Mouse (Mus musculus): ENCODE measurements around the gene Cryba4. TPM values are rescaled to one million over a fixed set of nuclear protein-coding genes. Genes with fewer than 3 reads are reported as not detected.

Gene Cryba4
- total and polyA plus RNA-seq, 2 experiments from 2014 or later: 1.6 to 3.7 TPM

GRCm38 (mm10) chr5:112244275-112244562, 8.1 kb downstream of the Cryba4 start:
- ATAC-seq (ENCODE audit: insufficient read depth, low read depth) (no peak), DNase-seq (ENCODE audit: low spot score) (no peak)
- H3K27me3 ChIP-seq (ENCODE audit: control insufficient read depth, insufficient read depth, low read length): no peaks in the 10 kb centered on the region
- no peak overlapping the region for H3K4me2 ChIP-seq (ENCODE audit: low read depth, low read length)
- no peaks in the 10 kb centered on the region for H3K36me3 ChIP-seq (replicated peaks; ENCODE audit: control insufficient read depth, insufficient read depth, low read length)
- no peak overlapping the region for H3K9ac ChIP-seq (replicated peaks; ENCODE audit: low read depth, low read length)
- WGBS: 23% methylated on average over 1 of the region's 1 CpGs
- H3K4me3 ChIP-seq (ENCODE audit: low read depth, low read length): no peak overlapping the region
- H3K4me1 ChIP-seq (ENCODE audit: control insufficient read depth, insufficient read depth): peaks cover 11% of the 10 kb centered on the region
- H3K9me3 ChIP-seq (replicated peaks; ENCODE audit: control insufficient read depth, low read length): no peaks in the 10 kb centered on the region
- TF ChIP-seq EP300 (IDR thresholded peaks at IDR 0.05; ENCODE audit: low read depth): no peak
- no peak for TF ChIP-seq CTCF (IDR thresholded peaks at IDR 0.05; ENCODE audit: low read depth)
- H3K27ac ChIP-seq (ENCODE audit: low read depth): no peak overlapping the region

- Histone ChIP-seq H3K36me3 (replicated peaks; ENCODE audit: control insufficient read depth, insufficient read depth, low read length) (no peaks in the 10 kb centered on the region), H3K4me1 (ENCODE audit: control insufficient read depth, insufficient read depth) (peaks cover 11% of the 10 kb centered on the region), H3K27ac (ENCODE audit: low read depth) (no peak overlapping the region), H3K27me3 (ENCODE audit: control insufficient read depth, insufficient read depth, low read length) (0 out of 2 replicates have a peak, but pooled peaks cover 5% of the 10 kb centered on the region), H3K9me3 (replicated peaks; ENCODE audit: control insufficient read depth, low read length) (no peaks in the 10 kb centered on the region), H3K9ac (replicated peaks; ENCODE audit: low read depth, low read length) (no peak overlapping the region), H3K4me2 (ENCODE audit: low read depth, low read length) (no peak overlapping the region), H3K4me3 (ENCODE audit: low read depth, low read length) (no peak overlapping the region)
- DNase-seq (ENCODE audit: low spot score): no peak
- ATAC-seq (ENCODE audit: insufficient read depth, low read depth): no peak
- WGBS: 33% methylated on average over 10 of the region's 10 CpGs
- TF ChIP-seq EP300 (IDR thresholded peaks at IDR 0.05; ENCODE audit: low read depth) (no peak), CTCF (IDR thresholded peaks at IDR 0.05; ENCODE audit: low read depth) (no peak)
Observed at GRCm38 (mm10) chr5:112243539-112244274, 8.6 kb downstream of the Cryba4 start.

GRCm38 (mm10) chr5:112243041-112243440, 9.3 kb downstream of the Cryba4 start:
- H3K4me1 ChIP-seq (ENCODE audit: control insufficient read depth, insufficient read depth): peaks cover 11% of the 10 kb centered on the region
- no peak overlapping the region for H3K9ac ChIP-seq (replicated peaks; ENCODE audit: low read depth, low read length)
- ATAC-seq (ENCODE audit: insufficient read depth, low read depth) (no peak), DNase-seq (ENCODE audit: low spot score) (no peak)
- 55% methylated on average over 5 of the region's 5 CpGs for WGBS
- 0 out of 2 replicates have a peak overlapping the region, but pooled peaks have one; percentile 6 for H3K27ac ChIP-seq (ENCODE audit: low read depth)
- H3K4me3 ChIP-seq (ENCODE audit: low read depth, low read length): no peak overlapping the region
- no peaks in the 10 kb centered on the region for H3K9me3 ChIP-seq (replicated peaks; ENCODE audit: control insufficient read depth, low read length)
- TF ChIP-seq CTCF (IDR thresholded peaks at IDR 0.05; ENCODE audit: low read depth) (no peak), EP300 (IDR thresholded peaks at IDR 0.05; ENCODE audit: low read depth) (no peak)
- no peaks in the 10 kb centered on the region for H3K36me3 ChIP-seq (replicated peaks; ENCODE audit: control insufficient read depth, insufficient read depth, low read length)
- H3K4me2 ChIP-seq (ENCODE audit: low read depth, low read length): no peak overlapping the region
- H3K27me3 ChIP-seq (ENCODE audit: control insufficient read depth, insufficient read depth, low read length): peaks cover 10% of the 10 kb centered on the region; the same call in 1 of the 2 replicates

GRCm38 (mm10) chr5:112242361-112242778, 9.9 kb downstream of the Cryba4 start:
- Histone ChIP-seq H3K9ac (replicated peaks; ENCODE audit: low read depth, low read length) (no peak overlapping the region), H3K4me2 (ENCODE audit: low read depth, low read length) (no peak overlapping the region), H3K4me3 (ENCODE audit: low read depth, low read length) (no peak overlapping the region), H3K36me3 (replicated peaks; ENCODE audit: control insufficient read depth, insufficient read depth, low read length) (no peaks in the 10 kb centered on the region), H3K9me3 (replicated peaks; ENCODE audit: control insufficient read depth, low read length) (no peaks in the 10 kb centered on the region), H3K4me1 (ENCODE audit: control insufficient read depth, insufficient read depth) (peaks cover 11% of the 10 kb centered on the region), H3K27me3 (ENCODE audit: control insufficient read depth, insufficient read depth, low read length) (peaks cover 15% of the 10 kb centered on the region), H3K27ac (ENCODE audit: low read depth) (0 out of 2 replicates have a peak overlapping the region, but pooled peaks have one; percentile 6)
- 59% methylated on average over 5 of the region's 5 CpGs for WGBS
- ATAC-seq (ENCODE audit: insufficient read depth, low read depth) (no peak), DNase-seq (ENCODE audit: low spot score) (no peak)
- TF ChIP-seq EP300 (IDR thresholded peaks at IDR 0.05; ENCODE audit: low read depth): no peak
- TF ChIP-seq CTCF (IDR thresholded peaks at IDR 0.05; ENCODE audit: low read depth): no peak

DNA sequence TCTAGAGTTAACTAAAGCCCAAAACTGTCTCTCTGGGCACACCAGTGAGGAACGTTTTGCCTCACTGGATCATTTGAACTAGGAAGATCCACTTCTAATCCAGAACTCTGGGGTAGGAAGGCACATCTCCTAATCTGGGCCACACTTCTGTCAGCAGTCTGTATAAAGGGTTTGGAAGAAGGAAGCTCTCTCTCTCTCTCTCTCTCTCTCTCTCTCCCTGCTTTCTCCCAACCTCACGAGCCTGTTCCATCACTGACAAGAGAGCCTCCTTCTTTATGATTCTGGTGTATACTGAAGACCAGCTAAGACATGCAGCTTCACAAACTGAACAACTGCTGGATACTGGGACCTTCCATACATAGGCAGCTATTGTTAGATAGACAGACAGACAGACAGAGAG, 10.5 kb downstream of the Cryba4 start:
- Histone ChIP-seq H3K9ac (replicated peaks; ENCODE audit: low read depth, low read length) (no peak overlapping the region), H3K4me2 (ENCODE audit: low read depth, low read length) (no peak overlapping the region), H3K4me1 (ENCODE audit: control insufficient read depth, insufficient read depth) (peaks cover 11% of the 10 kb centered on the region), H3K36me3 (replicated peaks; ENCODE audit: control insufficient read depth, insufficient read depth, low read length) (no peaks in the 10 kb centered on the region), H3K4me3 (ENCODE audit: low read depth, low read length) (no peak overlapping the region), H3K9me3 (replicated peaks; ENCODE audit: control insufficient read depth, low read length) (no peaks in the 10 kb centered on the region), H3K27ac (ENCODE audit: low read depth) (no peak overlapping the region), H3K27me3 (ENCODE audit: control insufficient read depth, insufficient read depth, low read length) (peaks cover 20% of the 10 kb centered on the region)
- WGBS: 62% methylated on average over 2 of the region's 2 CpGs
- TF ChIP-seq CTCF (IDR thresholded peaks at IDR 0.05; ENCODE audit: low read depth) (no peak), EP300 (IDR thresholded peaks at IDR 0.05; ENCODE audit: low read depth) (no peak)
- ATAC-seq (ENCODE audit: insufficient read depth, low read depth) (no peak), DNase-seq (ENCODE audit: low spot score) (no peak)

DNA sequence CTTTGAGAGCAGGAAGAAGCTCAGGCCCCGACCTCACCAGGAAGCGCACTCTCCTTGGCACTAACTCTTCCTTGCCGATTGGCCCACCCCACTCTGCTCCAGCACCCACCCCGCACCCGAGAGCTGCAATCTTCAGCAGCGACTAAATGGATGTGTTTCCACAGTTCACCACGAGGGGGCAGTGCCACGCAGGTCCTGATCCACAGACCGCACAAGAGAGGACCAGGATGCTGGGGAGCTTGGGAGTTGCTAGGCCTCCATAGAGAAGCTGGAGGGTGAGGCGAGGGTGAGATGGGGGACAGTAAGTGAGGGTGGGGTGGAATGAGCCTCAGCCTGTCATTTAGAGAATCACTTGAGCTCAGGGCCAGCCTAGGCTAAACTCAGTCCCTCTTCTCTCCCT, 11.6 kb downstream of the Cryba4 start:
- Histone ChIP-seq H3K4me1 (ENCODE audit: control insufficient read depth, insufficient read depth) (peaks cover 11% of the 10 kb centered on the region), H3K4me2 (ENCODE audit: low read depth, low read length) (peak overlapping the region; percentile 20; the same call in 1 of the 2 replicates), H3K27me3 (ENCODE audit: control insufficient read depth, insufficient read depth, low read length) (peaks cover 20% of the 10 kb centered on the region), H3K36me3 (replicated peaks; ENCODE audit: control insufficient read depth, insufficient read depth, low read length) (no peaks in the 10 kb centered on the region), H3K9ac (replicated peaks; ENCODE audit: low read depth, low read length) (no peak overlapping the region), H3K4me3 (ENCODE audit: low read depth, low read length) (no peak overlapping the region), H3K9me3 (replicated peaks; ENCODE audit: control insufficient read depth, low read length) (no peaks in the 10 kb centered on the region), H3K27ac (ENCODE audit: low read depth) (no peak overlapping the region)
- ATAC-seq (ENCODE audit: insufficient read depth, low read depth) (peak; percentile 64), DNase-seq (ENCODE audit: low spot score) (peak; percentile 78)
- no peak for TF ChIP-seq EP300 (IDR thresholded peaks at IDR 0.05; ENCODE audit: low read depth)
- peak; percentile 98 for TF ChIP-seq CTCF (IDR thresholded peaks at IDR 0.05; ENCODE audit: low read depth)
- WGBS: 0% methylated on average over 10 of the region's 10 CpGs

Data from heart, postnatal 0 days (tissue).